Mouse (Mus musculus): ENCODE data around the gene Apoe. TPM values are rescaled to one million over a fixed set of nuclear protein-coding genes. Genes with fewer than 3 reads are reported as not detected.
A peak's percentile ranks its signal among the peaks of the same experiment; 100 is the strongest.

Apoe gene
- polyA plus RNA-seq, 1 experiment = 2.0 TPM

DNA sequence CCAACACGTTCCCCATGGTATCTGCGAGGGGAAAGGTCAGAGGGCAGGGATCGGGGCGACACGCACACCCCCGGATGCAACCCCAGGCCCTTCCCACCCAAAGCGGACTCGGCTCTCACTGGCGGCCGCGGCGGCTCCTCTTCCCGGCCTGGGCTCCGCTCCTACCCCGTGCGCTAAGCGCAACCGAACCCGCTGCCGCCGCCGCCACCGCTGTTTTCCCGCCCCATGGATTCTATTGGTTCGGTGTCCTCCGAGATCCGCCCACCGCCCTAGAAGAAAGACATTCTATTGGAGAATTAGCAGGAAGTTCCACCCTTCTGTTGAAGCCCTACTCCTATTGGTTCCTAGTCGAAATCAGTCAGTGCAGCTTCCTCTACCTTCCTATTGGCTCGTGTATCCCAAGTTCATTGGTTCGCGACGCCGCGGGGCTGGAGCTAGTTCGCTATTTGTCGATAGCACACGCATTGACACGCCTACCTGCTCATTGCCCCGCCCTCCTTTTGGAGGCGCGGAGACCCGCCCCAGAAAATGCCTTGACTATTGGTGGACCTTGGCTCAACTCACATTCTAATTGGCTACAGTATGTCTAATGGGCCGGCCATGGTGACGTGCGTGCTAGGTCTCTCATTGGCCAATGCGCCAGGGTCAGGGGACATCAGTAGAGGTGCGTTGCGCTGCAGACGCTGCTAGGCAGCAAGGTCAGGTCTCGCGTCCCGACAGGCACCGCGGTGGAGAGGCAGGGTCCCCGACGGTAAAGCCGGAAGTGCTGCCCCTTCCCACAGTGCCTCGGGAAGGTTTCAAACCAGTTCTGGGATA is 16.5 kb upstream of the Apoe start, which contains the start of gene Tomm40:
Gene Tomm40 (minus strand): TSS at position 200 of the 816 bp plus-strand sequence.
- Histone ChIP-seq H3K27me3 (ENCODE audit: control insufficient read depth, insufficient read depth, insufficient read length) (no peaks in the 10 kb centered on the region), H3K79me3 (ENCODE audit: low read depth) (peaks cover 26% of the 10 kb centered on the region), H3K4me3 (ENCODE audit: insufficient read depth, poor library complexity, severe bottlenecking) (peak within 1 kb of the TSS; percentile 78), H3K36me3 (ENCODE audit: control insufficient read depth, insufficient read depth) (peaks cover 26% of the 10 kb centered on the region), H3ac (ENCODE audit: control insufficient read depth, insufficient read length, low read depth) (peak within 1 kb of the TSS; percentile 98), H3K79me2 (ENCODE audit: control insufficient read depth, insufficient read depth) (peaks cover 40% of the 10 kb centered on the region)
- TF ChIP-seq FOSL1 (IDR thresholded peaks at IDR 0.05; ENCODE audit: insufficient read depth, low read length, poor library complexity, severe bottlenecking) (no peak), USF1 (IDR thresholded peaks at IDR 0.05; ENCODE audit: low read depth) (no peak), MAX (IDR thresholded peaks at IDR 0.05) (no peak), CEBPB (IDR thresholded peaks at IDR 0.05; ENCODE audit: low read depth) (no peak), MYOG (IDR thresholded peaks at IDR 0.05; ENCODE audit: control insufficient read depth, extremely low read depth, insufficient read length) (no peak), CTCF (IDR thresholded peaks at IDR 0.05; ENCODE audit: control insufficient read depth, insufficient read depth, insufficient read length) (no peak), MYOD1 (IDR thresholded peaks at IDR 0.05; ENCODE audit: control insufficient read depth, insufficient read length, low read depth) (no peak)

DNA sequence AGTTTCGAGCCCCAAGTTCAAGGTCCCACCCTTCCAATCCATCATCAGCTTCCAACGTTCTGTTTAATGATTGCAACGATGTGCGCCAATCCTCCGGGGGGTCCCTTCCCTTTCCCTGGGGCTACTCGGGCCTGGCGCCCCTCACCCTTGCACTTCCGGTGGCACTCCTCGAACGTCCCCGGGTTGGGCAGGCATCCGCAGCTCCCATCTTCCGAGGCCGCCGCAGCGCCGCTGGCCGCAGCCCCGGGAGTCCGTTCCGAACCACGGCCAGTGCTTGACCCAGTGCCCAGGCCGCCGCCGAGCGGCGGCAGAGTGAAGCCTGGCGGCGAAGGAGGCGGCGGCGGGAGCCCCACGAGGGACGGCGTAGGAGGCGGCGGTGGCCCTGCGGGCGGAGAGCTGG is 15.8 kb upstream of the Apoe start:
- Histone ChIP-seq H3K27me3 (ENCODE audit: control insufficient read depth, insufficient read depth, insufficient read length) (no peaks in the 10 kb centered on the region), H3K79me3 (ENCODE audit: low read depth) (peaks cover 26% of the 10 kb centered on the region), H3K4me3 (ENCODE audit: insufficient read depth, poor library complexity, severe bottlenecking) (peak overlapping the region; percentile 78), H3K36me3 (ENCODE audit: control insufficient read depth, insufficient read depth) (peaks cover 30% of the 10 kb centered on the region), H3K79me2 (ENCODE audit: control insufficient read depth, insufficient read depth) (peaks cover 40% of the 10 kb centered on the region), H3ac (ENCODE audit: control insufficient read depth, insufficient read length, low read depth) (peak overlapping the region; percentile 98)
- TF ChIP-seq USF1 (IDR thresholded peaks at IDR 0.05; ENCODE audit: low read depth) (no peak), CEBPB (IDR thresholded peaks at IDR 0.05; ENCODE audit: low read depth) (no peak), MYOG (IDR thresholded peaks at IDR 0.05; ENCODE audit: control insufficient read depth, extremely low read depth, insufficient read length) (no peak), CTCF (IDR thresholded peaks at IDR 0.05; ENCODE audit: control insufficient read depth, insufficient read depth, insufficient read length) (no peak), MYOD1 (IDR thresholded peaks at IDR 0.05; ENCODE audit: control insufficient read depth, insufficient read length, low read depth) (no peak), FOSL1 (IDR thresholded peaks at IDR 0.05; ENCODE audit: insufficient read depth, low read length, poor library complexity, severe bottlenecking) (no peak), MAX (IDR thresholded peaks at IDR 0.05) (no peak)

DNA sequence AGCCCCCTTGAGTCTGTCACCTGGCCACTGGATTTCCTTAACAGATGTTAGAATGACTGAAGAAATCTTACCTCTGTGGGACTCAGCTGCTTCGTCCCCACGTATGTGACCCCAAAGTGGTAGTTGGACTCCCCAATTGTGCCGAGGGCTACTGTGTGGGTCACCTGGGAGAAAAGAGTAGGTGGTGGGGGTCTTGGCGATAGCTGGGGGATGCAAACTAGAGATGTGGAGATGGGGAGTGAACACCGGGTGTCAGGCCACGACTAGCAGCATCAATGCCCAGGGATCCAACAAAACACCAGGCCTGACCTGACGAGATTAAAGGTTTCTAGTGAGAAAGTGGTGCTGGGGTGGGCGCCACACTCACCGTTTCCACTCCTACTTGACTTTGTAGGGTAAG is 14.6 kb upstream of the Apoe start:
- Histone ChIP-seq H3ac (ENCODE audit: control insufficient read depth, insufficient read length, low read depth) (no peak overlapping the region), H3K36me3 (ENCODE audit: control insufficient read depth, insufficient read depth) (peaks cover 40% of the 10 kb centered on the region), H3K79me3 (ENCODE audit: low read depth) (peaks cover 26% of the 10 kb centered on the region), H3K79me2 (ENCODE audit: control insufficient read depth, insufficient read depth) (peaks cover 46% of the 10 kb centered on the region), H3K4me3 (ENCODE audit: insufficient read depth, poor library complexity, severe bottlenecking) (no peak overlapping the region), H3K27me3 (ENCODE audit: control insufficient read depth, insufficient read depth, insufficient read length) (no peaks in the 10 kb centered on the region)
- no peak for TF ChIP-seq CEBPB (IDR thresholded peaks at IDR 0.05; ENCODE audit: low read depth)

DNA sequence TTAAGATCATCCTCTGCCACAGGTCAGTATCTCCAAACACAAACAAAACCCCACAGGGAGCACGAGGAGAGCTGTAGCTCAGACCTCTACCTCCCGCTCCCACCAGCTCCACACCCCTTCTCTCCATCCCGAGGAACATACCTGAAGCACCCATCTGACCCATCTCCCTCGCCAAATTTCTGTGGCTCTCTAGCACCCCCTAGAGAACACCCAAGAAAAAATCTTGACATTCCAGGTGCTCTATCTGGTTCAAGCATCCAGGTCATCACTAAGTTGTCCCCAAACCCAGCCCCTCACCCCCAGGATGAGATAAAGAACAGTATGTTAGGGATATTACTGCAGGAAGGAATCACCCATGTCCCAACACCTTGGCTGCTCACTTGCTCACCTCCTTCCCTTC is 14.2 kb upstream of the Apoe start:
- Histone ChIP-seq H3ac (ENCODE audit: control insufficient read depth, insufficient read length, low read depth) (no peak overlapping the region), H3K4me3 (ENCODE audit: insufficient read depth, poor library complexity, severe bottlenecking) (no peak overlapping the region), H3K79me3 (ENCODE audit: low read depth) (peaks cover 26% of the 10 kb centered on the region), H3K36me3 (ENCODE audit: control insufficient read depth, insufficient read depth) (peaks cover 42% of the 10 kb centered on the region), H3K27me3 (ENCODE audit: control insufficient read depth, insufficient read depth, insufficient read length) (no peaks in the 10 kb centered on the region), H3K79me2 (ENCODE audit: control insufficient read depth, insufficient read depth) (peaks cover 46% of the 10 kb centered on the region)
- TF ChIP-seq CTCF (IDR thresholded peaks at IDR 0.05; ENCODE audit: control insufficient read depth, insufficient read depth, insufficient read length) (peak; percentile 1), CEBPB (IDR thresholded peaks at IDR 0.05; ENCODE audit: low read depth) (no peak), USF1 (IDR thresholded peaks at IDR 0.05; ENCODE audit: low read depth) (no peak), MYOD1 (IDR thresholded peaks at IDR 0.05; ENCODE audit: control insufficient read depth, insufficient read length, low read depth) (no peak), MAX (IDR thresholded peaks at IDR 0.05) (no peak), MYOG (IDR thresholded peaks at IDR 0.05; ENCODE audit: control insufficient read depth, extremely low read depth, insufficient read length) (no peak), FOSL1 (IDR thresholded peaks at IDR 0.05; ENCODE audit: insufficient read depth, low read length, poor library complexity, severe bottlenecking) (no peak)

DNA sequence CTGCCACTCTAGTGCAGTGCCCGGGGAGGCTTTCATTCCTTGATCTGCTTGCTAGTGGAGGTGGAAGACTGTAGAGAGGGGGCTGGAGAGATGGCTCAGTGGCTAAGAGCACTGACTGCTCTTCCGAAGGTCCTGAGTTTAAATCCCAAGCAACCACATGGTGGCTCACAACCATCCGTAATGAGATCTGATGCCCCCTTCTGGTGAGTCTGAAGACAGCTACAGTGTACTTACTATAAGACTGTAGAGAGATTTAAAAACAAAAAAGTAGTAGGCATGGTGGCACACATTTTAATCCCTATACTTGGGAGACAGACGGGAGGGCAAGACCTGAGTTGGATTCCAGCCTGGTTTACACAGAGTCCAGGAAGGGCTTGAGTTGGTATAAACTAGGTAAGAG is 13.4 kb upstream of the Apoe start:
- Histone ChIP-seq H3ac (ENCODE audit: control insufficient read depth, insufficient read length, low read depth) (no peak overlapping the region), H3K79me3 (ENCODE audit: low read depth) (peaks cover 26% of the 10 kb centered on the region), H3K36me3 (ENCODE audit: control insufficient read depth, insufficient read depth) (peaks cover 44% of the 10 kb centered on the region), H3K4me3 (ENCODE audit: insufficient read depth, poor library complexity, severe bottlenecking) (no peak overlapping the region), H3K27me3 (ENCODE audit: control insufficient read depth, insufficient read depth, insufficient read length) (no peaks in the 10 kb centered on the region), H3K79me2 (ENCODE audit: control insufficient read depth, insufficient read depth) (peaks cover 46% of the 10 kb centered on the region)
- no peak for TF ChIP-seq USF1 (IDR thresholded peaks at IDR 0.05; ENCODE audit: low read depth)
- TF ChIP-seq CTCF (IDR thresholded peaks at IDR 0.05; ENCODE audit: control insufficient read depth, insufficient read depth, insufficient read length) = no peak
- TF ChIP-seq CEBPB (IDR thresholded peaks at IDR 0.05; ENCODE audit: low read depth) = no peak
- no peak for TF ChIP-seq MAX (IDR thresholded peaks at IDR 0.05)
- no peak for TF ChIP-seq FOSL1 (IDR thresholded peaks at IDR 0.05; ENCODE audit: insufficient read depth, low read length, poor library complexity, severe bottlenecking)
- no peak for TF ChIP-seq MYOD1 (IDR thresholded peaks at IDR 0.05; ENCODE audit: control insufficient read depth, insufficient read length, low read depth)
- TF ChIP-seq MYOG (IDR thresholded peaks at IDR 0.05; ENCODE audit: control insufficient read depth, extremely low read depth, insufficient read length) = no peak

All from C2C12 (cell line).